Comparison of ENCODE assay signal across 12 mouse cellular contexts in the genomic region with DNA sequence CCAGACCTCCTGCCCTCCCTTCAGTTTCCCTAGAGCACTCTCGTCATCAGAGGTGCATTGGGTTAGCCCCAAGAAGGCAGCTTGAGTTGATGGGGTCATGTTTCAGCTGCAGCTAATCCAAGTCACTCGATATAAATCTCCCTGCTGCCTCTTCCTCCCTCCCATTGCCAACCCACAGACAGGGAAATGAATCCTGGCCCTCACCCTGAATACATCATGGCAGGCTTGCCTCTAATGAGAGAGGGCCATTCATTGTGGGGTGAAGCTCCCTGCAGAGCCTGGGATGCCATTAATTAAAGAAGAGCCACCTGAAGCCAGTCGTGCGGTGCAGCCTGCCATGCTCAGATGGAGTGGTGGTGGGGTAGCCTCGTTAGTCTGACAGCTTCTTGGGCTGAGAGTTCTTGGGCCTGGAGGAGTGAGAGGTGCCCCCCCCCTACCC. TPM values are rescaled to one million over a fixed set of nuclear protein-coding genes. Genes with fewer than 3 reads are reported as not detected.
DNase-seq lines count a peak whose midpoint lies in the region; ATAC-seq and TF ChIP-seq lines count a peak whose summit lies in the region.
"Had no signal": no experiment of that assay in that cellular context is flagged by ENCODE, and none has a peak within 500 bp of the region (broad histone marks: within the 10 kb centered on the region; RNA-seq: fewer than 3 reads in every experiment).

No protein-coding gene starts in this region.

- H3K27me3 ChIP-seq in midbrain, embryonic 15.5 days (replicated peaks) = no peaks in the 10 kb centered on the region

- DNase-seq in heart, adult 11 months = peak; percentile 86
- DNase-seq in heart, adult 9 months (ENCODE audit: low spot score in 2 of 2) = no peak
- DNase-seq in brain, embryonic 14.5 days (ENCODE audit: low read depth) = peak; percentile 79
- DNase-seq in gastrocnemius, adult 8-10 months (ENCODE audit: low spot score in 2 of 2) = peak; percentile 28 to 47
- DNase-seq in layer of hippocampus, adult 8-10 months (ENCODE audit: low spot score in 2 of 2) = no peak
- DNase-seq in urinary bladder, adult 2 months (ENCODE audit: low spot score) = no peak
- DNase-seq: cerebellum, postnatal 14 days; heart, postnatal 10 days; kidney, postnatal 10 days had no signal

- H3K4me1 ChIP-seq in midbrain, embryonic 15.5 days = peaks cover 41% of the 10 kb centered on the region

- no peak for TF ChIP-seq CTCF in brain, embryonic 14.5 days (IDR thresholded peaks at IDR 0.05; ENCODE audit: borderline replicate concordance, extremely low read depth, insufficient read depth, insufficient read length)

- no peak; the same call in 1 of the 2 replicates for ATAC-seq in midbrain, embryonic 15.5 days (replicated peaks)

- H3K27ac ChIP-seq in midbrain, embryonic 15.5 days = 0 out of 2 replicates have a peak overlapping the region, but pooled peaks have one; percentile 10
- H3K27ac ChIP-seq: liver, embryonic 14.5 days had no signal

- H3K4me2 ChIP-seq in midbrain, embryonic 15.5 days = no peak overlapping the region

- H3K4me3 ChIP-seq in midbrain, embryonic 15.5 days = no peak overlapping the region
- H3K4me3 ChIP-seq: myocyte had no signal

- WGBS in midbrain, embryonic 15.5 days = 17% methylated on average over 5 of the region's 5 CpGs

- H3K9ac ChIP-seq in midbrain, embryonic 15.5 days = no peak overlapping the region
- H3K9ac ChIP-seq: liver, embryonic 14.5 days had no signal

- no peak for TF ChIP-seq POLR2A in brain, embryonic 14.5 days (IDR thresholded peaks at IDR 0.05; ENCODE audit: borderline replicate concordance, extremely low read depth, insufficient read depth, insufficient read length, poor library complexity, severe bottlenecking)

- no peaks in the 10 kb centered on the region for H3K36me3 ChIP-seq in midbrain, embryonic 15.5 days (replicated peaks)

- H3K9me3 ChIP-seq in midbrain, embryonic 15.5 days = no peaks in the 10 kb centered on the region

RNA-seq across cellular contexts. Expression of gene Eri3, which starts 51.2 kb away (rescaled TPM):
- 187 and 218 TPM in 2 replicates for polyA plus RNA-seq in brain, embryonic 14.5 days (2012; rRNA removed)
- 100 to 1,000 TPM; 104 to 131 (median 119) TPM for total RNA-seq in gastrocnemius, adult 8-10 months (2022)
- 279 and 283 TPM in 2 replicates for polyA plus RNA-seq in midbrain, embryonic 15.5 days (2015; fragmentation: Nextera tagmentation; extraction: Ambion mirVana)
- 100 to 1,000 TPM; 182 to 220 (median 203) TPM for total RNA-seq in layer of hippocampus, adult 8-10 months (2022)
- 83.5 and 95.4 TPM in 2 replicates for polyA plus RNA-seq in urinary bladder, adult 2 months (2012; rRNA removed)

Comparison
In these comparisons a context has a peak if more than half of its experiments do, and no peak if none do; other contexts are left out.
1. DNase-seq: peak in heart, adult 11 months (single experiment), brain, embryonic 14.5 days (single experiment) and gastrocnemius, adult 8-10 months (2 of 2); none in heart, adult 9 months (0 of 2), layer of hippocampus, adult 8-10 months (0 of 2) and urinary bladder, adult 2 months (single experiment).